Mouse (Mus musculus): ENCODE data around the gene Tprn. TPM values are rescaled to one million over a fixed set of nuclear protein-coding genes. Genes with fewer than 3 reads are reported as not detected.
A peak's percentile ranks its signal among the peaks of the same experiment; 100 is the strongest.
"Not testable (repeated sequence)": the region's sequence is repeated elsewhere in the genome, so short reads cannot be mapped to it uniquely, and the experiment has no call there.

Tprn gene
- polyA plus RNA-seq, 1 experiment from 2014 or later, result 6.4 TPM

DNA sequence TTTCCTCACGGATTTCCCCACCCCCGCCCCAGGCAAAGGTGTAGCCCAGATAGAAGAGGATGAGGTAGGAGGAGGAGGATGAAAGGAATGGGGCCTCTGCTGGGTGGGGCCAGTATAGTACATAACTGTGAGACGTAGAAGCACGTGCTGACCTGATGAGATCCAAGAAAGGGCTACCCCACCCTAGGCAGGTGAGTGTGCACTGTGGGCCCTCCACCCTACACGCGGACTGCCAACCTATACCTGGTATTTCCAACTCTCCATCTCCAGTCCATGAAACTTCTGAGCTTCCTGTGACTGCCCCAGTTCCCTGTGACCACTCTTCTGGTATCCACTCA is 21.0 kb upstream of the Tprn start:
- ATAC-seq (ENCODE audit: low read depth), result peak; percentile 15

GRCm38 (mm10) chr2:25242101-25242506 is 20.3 kb upstream of the Tprn start, which contains the start of the genes Rnf208 and Cysrt1:
Rnf208 (plus strand) TSS chr2:25242255.
Cysrt1 (minus strand) TSS chr2:25242452.
- Histone ChIP-seq H3K4me3 (ENCODE audit: low read length) (peak within 1 kb of the TSS; percentile 60), H3K4me1 (replicated peaks; ENCODE audit: control insufficient read depth, insufficient read depth, low read length) (peaks cover 8% of the 10 kb centered on the region), H3K36me3 (ENCODE audit: control insufficient read depth, insufficient read depth, low read length) (no peaks in the 10 kb centered on the region), H3K27ac (ENCODE audit: low read length) (no peak within 1 kb of the TSS), H3K4me2 (ENCODE audit: low read depth, low read length) (peak within 1 kb of the TSS; percentile 96), H3K27me3 (ENCODE audit: control insufficient read depth, insufficient read depth, low read depth, low read length) (peaks cover 19% of the 10 kb centered on the region), H3K9ac (ENCODE audit: low read length) (peak within 1 kb of the TSS; percentile 66), H3K9me3 (ENCODE audit: control insufficient read depth, low read length) (no peaks in the 10 kb centered on the region)
- no peak for ATAC-seq (ENCODE audit: low read depth)
- 2% methylated on average over 46 of the region's 59 CpGs for WGBS

More for the DNA sequence above, 21.0 kb upstream of the Tprn start:
- H3K4me2 ChIP-seq (ENCODE audit: low read depth, low read length), result peak overlapping the region; percentile 96
- H3K4me1 ChIP-seq (replicated peaks; ENCODE audit: control insufficient read depth, insufficient read depth, low read length), result peaks cover 8% of the 10 kb centered on the region
- no peak overlapping the region for H3K27ac ChIP-seq (ENCODE audit: low read length)
- peak overlapping the region; percentile 60 for H3K4me3 ChIP-seq (ENCODE audit: low read length)
- H3K27me3 ChIP-seq (ENCODE audit: control insufficient read depth, insufficient read depth, low read depth, low read length), result peaks cover 19% of the 10 kb centered on the region
- H3K36me3 ChIP-seq (ENCODE audit: control insufficient read depth, insufficient read depth, low read length), result no peaks in the 10 kb centered on the region
- peak overlapping the region; percentile 66 for H3K9ac ChIP-seq (ENCODE audit: low read length)
- H3K9me3 ChIP-seq (ENCODE audit: control insufficient read depth, low read length), result no peaks in the 10 kb centered on the region
- WGBS, result 13% methylated on average over 6 of the region's 6 CpGs

- H3K4me2 ChIP-seq (ENCODE audit: low read depth, low read length), result no peak overlapping the region
- H3K4me3 ChIP-seq (ENCODE audit: low read length), result no peak overlapping the region
- ATAC-seq (ENCODE audit: low read depth), result no peak
- H3K36me3 ChIP-seq (ENCODE audit: control insufficient read depth, insufficient read depth, low read length), result 0 out of 2 replicates have a peak, but pooled peaks cover 5% of the 10 kb centered on the region
- H3K27ac ChIP-seq (ENCODE audit: low read length), result no peak overlapping the region
- H3K9me3 ChIP-seq (ENCODE audit: control insufficient read depth, low read length), result no peaks in the 10 kb centered on the region
- H3K4me1 ChIP-seq (replicated peaks; ENCODE audit: control insufficient read depth, insufficient read depth, low read length), result peaks cover 8% of the 10 kb centered on the region
- no peak overlapping the region for H3K9ac ChIP-seq (ENCODE audit: low read length)
- peaks cover 19% of the 10 kb centered on the region for H3K27me3 ChIP-seq (ENCODE audit: control insufficient read depth, insufficient read depth, low read depth, low read length)
- 68% methylated on average over 8 of the region's 8 CpGs for WGBS
These were observed 19.1 kb upstream of the Tprn start for GRCm38 (mm10) chr2:25243342-25243741.

- Histone ChIP-seq H3K9me3 (ENCODE audit: control insufficient read depth, low read length) (no peaks in the 10 kb centered on the region), H3K4me3 (ENCODE audit: low read length) (no peak overlapping the region), H3K27me3 (ENCODE audit: control insufficient read depth, insufficient read depth, low read depth, low read length) (peaks cover 19% of the 10 kb centered on the region), H3K4me2 (ENCODE audit: low read depth, low read length) (no peak overlapping the region), H3K27ac (ENCODE audit: low read length) (no peak overlapping the region), H3K36me3 (ENCODE audit: control insufficient read depth, insufficient read depth, low read length) (peaks cover 8% of the 10 kb centered on the region; the same call in 1 of the 2 replicates), H3K4me1 (replicated peaks; ENCODE audit: control insufficient read depth, insufficient read depth, low read length) (peaks cover 8% of the 10 kb centered on the region), H3K9ac (ENCODE audit: low read length) (no peak overlapping the region)
- no peak for ATAC-seq (ENCODE audit: low read depth)
- WGBS, result 85% methylated on average over 4 of the region's 4 CpGs
These were observed 18.3 kb upstream of the Tprn start for GRCm38 (mm10) chr2:25244144-25244543.

DNA sequence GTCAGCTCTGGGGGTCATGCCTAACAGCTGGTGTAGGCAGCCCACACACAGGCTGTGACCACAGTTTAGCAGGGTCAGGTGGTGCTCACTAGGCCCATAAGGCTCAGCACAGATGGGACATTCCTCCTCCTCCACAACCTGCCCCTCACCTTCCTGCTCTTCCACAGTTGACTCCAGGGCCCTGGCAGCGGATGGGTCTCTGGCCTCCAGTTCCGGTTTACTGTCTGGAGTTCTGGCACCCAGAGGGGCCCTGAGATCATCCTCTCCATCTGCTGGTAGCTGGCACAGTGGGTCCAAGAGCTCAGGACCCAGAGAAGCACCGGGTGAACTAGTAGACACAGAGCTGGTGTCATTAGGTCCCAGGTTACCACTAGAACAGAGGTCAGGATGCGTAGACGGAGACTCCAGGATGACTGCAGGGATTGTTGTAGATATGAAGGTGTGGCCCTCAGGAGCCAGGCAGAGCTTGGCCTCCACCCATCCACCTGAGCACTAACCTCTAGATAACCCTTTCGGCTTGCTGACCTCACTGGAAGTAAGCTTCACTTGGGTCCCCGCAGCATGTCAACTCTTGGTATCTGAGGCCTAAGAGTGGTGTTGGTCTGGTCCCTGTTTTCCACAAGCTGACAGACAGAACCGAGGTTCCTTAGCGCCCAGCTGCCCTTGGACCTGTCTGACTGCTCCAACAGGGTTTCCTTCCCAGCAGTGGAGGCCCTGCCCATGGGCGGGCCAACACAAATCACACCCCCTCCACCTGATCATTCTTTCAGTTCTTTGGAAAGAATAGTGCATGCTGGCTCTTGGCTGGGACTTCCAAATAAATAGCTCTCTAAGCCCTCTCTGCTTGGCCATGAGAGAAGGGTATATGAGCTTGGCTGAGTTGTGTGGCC is 16.0 kb upstream of the Tprn start, which contains the start of gene AL732309.1:
TSS of gene AL732309.1 (minus strand) at position 681 of the 890 bp plus-strand sequence.
- H3K9me3 ChIP-seq (ENCODE audit: control insufficient read depth, low read length), result no peaks in the 10 kb centered on the region
- 80% methylated on average over 10 of the region's 10 CpGs for WGBS
- H3K4me2 ChIP-seq (ENCODE audit: low read depth, low read length), result no peak within 1 kb of the TSS
- ATAC-seq (ENCODE audit: low read depth), result no peak
- no peak within 1 kb of the TSS for H3K4me3 ChIP-seq (ENCODE audit: low read length)
- peaks cover 19% of the 10 kb centered on the region for H3K27me3 ChIP-seq (ENCODE audit: control insufficient read depth, insufficient read depth, low read depth, low read length)
- H3K27ac ChIP-seq (ENCODE audit: low read length), result no peak within 1 kb of the TSS
- H3K36me3 ChIP-seq (ENCODE audit: control insufficient read depth, insufficient read depth, low read length), result peaks cover 17% of the 10 kb centered on the region
- H3K4me1 ChIP-seq (replicated peaks; ENCODE audit: control insufficient read depth, insufficient read depth, low read length), result no peaks in the 10 kb centered on the region
- no peak within 1 kb of the TSS for H3K9ac ChIP-seq (ENCODE audit: low read length)

GRCm38 (mm10) chr2:25252331-25252730 is 10.1 kb upstream of the Tprn start:
- H3K36me3 ChIP-seq (ENCODE audit: control insufficient read depth, insufficient read depth, low read length), result peaks cover 22% of the 10 kb centered on the region
- no peak overlapping the region for H3K4me2 ChIP-seq (ENCODE audit: low read depth, low read length)
- no peak overlapping the region for H3K4me3 ChIP-seq (ENCODE audit: low read length)
- ATAC-seq (ENCODE audit: low read depth), result no peak
- H3K27me3 ChIP-seq (ENCODE audit: control insufficient read depth, insufficient read depth, low read depth, low read length), result no peaks in the 10 kb centered on the region
- peaks cover 12% of the 10 kb centered on the region for H3K4me1 ChIP-seq (replicated peaks; ENCODE audit: control insufficient read depth, insufficient read depth, low read length)
- WGBS, result 69% methylated on average over 1 of the region's 1 CpGs
- no peak overlapping the region for H3K27ac ChIP-seq (ENCODE audit: low read length)
- H3K9me3 ChIP-seq (ENCODE audit: control insufficient read depth, low read length), result no peaks in the 10 kb centered on the region
- no peak overlapping the region for H3K9ac ChIP-seq (ENCODE audit: low read length)

DNA sequence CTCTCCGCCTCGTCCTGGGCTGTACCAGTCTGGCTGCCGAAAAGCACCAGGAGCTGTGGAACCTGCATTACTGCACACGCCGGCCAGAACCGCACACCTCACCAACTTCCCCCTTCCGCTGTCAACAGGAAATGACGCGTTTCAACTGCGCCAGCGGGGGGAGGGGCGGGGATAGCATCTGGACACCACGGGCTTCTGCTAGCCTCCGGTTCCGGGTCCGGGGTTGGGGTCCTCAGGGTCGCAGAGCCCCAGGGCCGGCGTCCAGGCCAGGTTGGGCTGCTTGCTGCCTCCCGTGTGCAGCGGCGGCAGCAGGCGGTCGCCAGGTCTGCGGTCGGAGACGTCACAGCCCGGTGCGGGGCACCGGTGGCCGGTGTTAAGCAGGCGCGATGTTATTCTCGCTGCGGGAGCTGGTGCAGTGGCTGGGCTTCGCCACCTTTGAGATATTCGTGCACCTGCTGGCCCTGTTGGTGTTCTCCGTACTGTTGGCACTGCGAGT is 7.1 kb upstream of the Tprn start, which contains the start of gene Tmem203:
TSS of gene Tmem203 (plus strand) at position 156 of the 496 bp plus-strand sequence.
- Histone ChIP-seq H3K9ac (ENCODE audit: low read length) (peak within 1 kb of the TSS; percentile 86), H3K36me3 (ENCODE audit: control insufficient read depth, insufficient read depth, low read length) (peaks cover 9% of the 10 kb centered on the region), H3K4me1 (replicated peaks; ENCODE audit: control insufficient read depth, insufficient read depth, low read length) (peaks cover 12% of the 10 kb centered on the region), H3K27ac (ENCODE audit: low read length) (peak within 1 kb of the TSS; percentile 51), H3K9me3 (ENCODE audit: control insufficient read depth, low read length) (no peaks in the 10 kb centered on the region), H3K4me3 (ENCODE audit: low read length) (peak within 1 kb of the TSS; percentile 96), H3K27me3 (ENCODE audit: control insufficient read depth, insufficient read depth, low read depth, low read length) (no peaks in the 10 kb centered on the region), H3K4me2 (ENCODE audit: low read depth, low read length) (peak within 1 kb of the TSS; percentile 97)
- under 1% methylated on average over 38 of the region's 39 CpGs for WGBS
- ATAC-seq (ENCODE audit: low read depth), result peak; percentile 87

DNA sequence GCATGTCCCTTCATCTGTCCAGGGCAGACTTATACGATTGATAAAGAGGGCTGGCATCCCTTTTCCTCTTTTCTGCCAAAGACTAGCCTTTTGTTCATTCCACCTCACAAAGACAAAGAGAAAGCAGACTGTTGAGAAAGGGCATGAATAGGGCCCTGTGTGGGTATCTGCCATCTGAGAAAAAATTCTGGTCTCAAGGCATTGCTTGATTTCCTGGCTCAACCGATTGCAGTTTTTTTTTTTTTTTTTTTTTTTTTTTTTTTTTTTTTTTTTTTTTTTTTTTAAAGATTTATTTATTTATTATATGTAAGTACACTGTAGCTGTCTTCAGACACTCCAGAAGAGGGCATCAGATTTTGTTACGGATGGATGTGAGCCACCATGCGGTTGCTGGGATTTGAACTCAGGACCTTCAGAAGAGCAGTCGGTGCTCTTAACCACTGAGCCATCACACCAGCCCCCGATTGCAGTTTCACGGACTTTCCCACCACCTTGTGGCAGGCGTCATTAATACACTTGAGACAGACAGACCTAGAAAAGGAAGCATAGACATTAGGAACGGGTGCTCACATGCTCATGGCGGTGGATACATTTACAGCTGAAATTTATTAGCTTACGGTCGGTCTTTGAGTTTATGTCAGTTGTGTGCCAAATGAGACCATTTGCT is 5.8 kb upstream of the Tprn start:
- Histone ChIP-seq H3K9ac (ENCODE audit: low read length) (peak overlapping the region; percentile 21; the same call in 1 of the 2 replicates), H3K4me3 (ENCODE audit: low read length) (peak overlapping the region; percentile 96), H3K4me2 (ENCODE audit: low read depth, low read length) (peak overlapping the region; percentile 97), H3K4me1 (replicated peaks; ENCODE audit: control insufficient read depth, insufficient read depth, low read length) (peaks cover 12% of the 10 kb centered on the region)
- not testable (repeated sequence) for H3K36me3 ChIP-seq (ENCODE audit: control insufficient read depth, insufficient read depth, low read length); ATAC-seq (ENCODE audit: low read depth); H3K27ac ChIP-seq (ENCODE audit: low read length); H3K9me3 ChIP-seq (ENCODE audit: control insufficient read depth, low read length); H3K27me3 ChIP-seq (ENCODE audit: control insufficient read depth, insufficient read depth, low read depth, low read length)
- 49% methylated on average over 11 of the region's 12 CpGs for WGBS

DNA sequence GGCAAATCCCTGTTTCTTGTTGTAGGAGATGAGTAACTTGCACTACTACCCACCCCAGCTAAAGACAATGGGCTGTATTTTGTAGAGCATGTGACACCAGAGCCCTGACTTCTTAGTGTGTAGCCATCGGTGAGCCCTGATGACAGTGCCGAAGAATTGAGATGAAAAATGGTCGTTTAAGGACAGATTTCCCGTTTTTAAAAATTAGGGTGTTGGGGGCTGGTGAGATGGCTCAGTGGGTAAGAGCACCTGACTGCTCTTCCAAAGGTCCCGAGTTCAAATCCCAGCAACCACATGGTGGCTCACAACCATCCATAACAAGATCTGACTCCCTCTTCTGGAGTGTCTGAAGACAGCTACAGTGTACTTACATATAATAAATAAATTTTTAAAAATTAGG is 5.2 kb upstream of the Tprn start:
- H3K4me3 ChIP-seq (ENCODE audit: low read length); ATAC-seq (ENCODE audit: low read depth); H3K27ac ChIP-seq (ENCODE audit: low read length); H3K36me3 ChIP-seq (ENCODE audit: control insufficient read depth, insufficient read depth, low read length); H3K9me3 ChIP-seq (ENCODE audit: control insufficient read depth, low read length); H3K4me2 ChIP-seq (ENCODE audit: low read depth, low read length); H3K9ac ChIP-seq (ENCODE audit: low read length); H3K27me3 ChIP-seq (ENCODE audit: control insufficient read depth, insufficient read depth, low read depth, low read length): not testable (repeated sequence)
- 75% methylated on average over 5 of the region's 5 CpGs for WGBS
- H3K4me1 ChIP-seq (replicated peaks; ENCODE audit: control insufficient read depth, insufficient read depth, low read length), result peaks cover 15% of the 10 kb centered on the region
